Mouse (Mus musculus): ENCODE results near the gene Rnf144a.

DNA sequence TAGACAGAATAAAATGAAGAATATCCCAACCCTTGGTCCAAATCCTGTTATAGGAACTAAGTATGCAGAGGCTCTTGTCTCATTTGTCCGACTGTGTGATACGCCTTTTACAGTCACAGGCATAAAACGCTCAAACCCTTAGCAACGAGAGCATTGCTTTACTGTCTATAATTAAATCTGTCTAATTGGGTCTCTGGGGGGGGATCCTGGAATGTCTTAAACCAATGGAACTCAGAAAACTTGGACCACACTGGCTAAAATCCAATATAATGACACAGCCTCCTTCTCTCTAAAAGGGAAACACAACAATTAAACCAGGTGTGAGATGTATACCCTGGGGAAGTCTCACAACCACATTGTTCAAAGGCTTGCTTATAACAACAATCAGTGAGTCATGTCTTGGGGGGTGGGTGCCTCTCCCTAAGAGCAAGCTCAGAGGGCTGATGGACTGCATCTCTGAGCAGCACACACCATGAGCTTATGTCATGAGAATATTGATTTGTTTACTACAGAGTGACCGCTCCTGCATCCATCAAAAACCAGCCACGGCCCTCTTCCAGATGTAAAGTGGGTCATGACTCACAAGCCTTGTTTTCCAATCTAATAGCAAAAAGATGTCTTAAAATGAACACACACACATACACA is 85.9 kb downstream of the Rnf144a start:
- TF ChIP-seq CTCF (IDR thresholded peaks at IDR 0.05; ENCODE audit: borderline replicate concordance, extremely low read depth, insufficient read depth, insufficient read length), result no peak
- no peak for TF ChIP-seq POLR2A (IDR thresholded peaks at IDR 0.05; ENCODE audit: borderline replicate concordance, extremely low read depth, insufficient read depth, insufficient read length, poor library complexity, severe bottlenecking)

Measured in brain, embryonic 14.5 days (tissue).